Mouse (Mus musculus) midbrain, embryonic 14.5 days (tissue): ENCODE results near the gene Pcmt1. TPM values are rescaled to one million over a fixed set of nuclear protein-coding genes. Genes with fewer than 3 reads are reported as not detected.

Experiments used
- ATAC-seq: fragments of 200-750 bp; cut with Nextera tagmentation; 2 replicates; pipeline ENCODE4 v1.8.0; 2017; ENCODE audit warnings: moderate number of reproducible peaks, moderate library complexity; ENCODE audit not compliant: low FRiP score, low TSS enrichment
- DNase-seq: peaks from one replicate; pipeline ENCODE4 v3.0.0-alpha.2; 2015
- H3K27ac ChIP-seq: fragments of 300-500 bp; sonication (generic); replicated peaks from 2 replicates; pipeline ENCODE4 v1.5.1; 2014; ENCODE audit warnings: mild to moderate bottlenecking, low read depth, low read length, moderate library complexity
- H3K27me3 ChIP-seq: fragments of 300-500 bp; sonication (generic); 2 replicates; pipeline ENCODE4 v1.6.1; 2014; ENCODE audit warnings: low read length, control low read depth, mixed read lengths; ENCODE audit not compliant: control insufficient read depth, insufficient read depth
- H3K36me3 ChIP-seq: fragments of 300-500 bp; sonication (generic); 2 replicates; pipeline ENCODE4 v1.6.1; 2014; ENCODE audit warnings: low read length, control low read depth; ENCODE audit not compliant: control insufficient read depth, insufficient read depth
- H3K4me1 ChIP-seq: fragments of 300-500 bp; sonication (generic); 2 replicates; pipeline ENCODE4 v1.6.1; 2014; ENCODE audit warnings: mild to moderate bottlenecking, antibody characterized with exemption, low read length, control low read depth; ENCODE audit not compliant: control insufficient read depth, insufficient read depth
- H3K4me2 ChIP-seq: fragments of 300-500 bp; sonication (generic); 2 replicates; pipeline ENCODE4 v1.6.1; 2014; ENCODE audit warnings: mild to moderate bottlenecking, low read length, moderate library complexity
- H3K4me3 ChIP-seq: fragments of 300-500 bp; sonication (generic); replicated peaks from 2 replicates; pipeline ENCODE4 v1.5.1; 2014; ENCODE audit warnings: low read depth, low read length
- H3K9ac ChIP-seq: fragments of 300-500 bp; sonication (generic); replicated peaks from 2 replicates; pipeline ENCODE4 v1.6.1; 2014; ENCODE audit warnings: mild to moderate bottlenecking, low read length, moderate library complexity
- H3K9me3 ChIP-seq: fragments of 300-500 bp; sonication (generic); 2 replicates; pipeline ENCODE4 v1.6.1; 2016; ENCODE audit warnings: low read length, control low read depth, mixed read lengths; ENCODE audit not compliant: control insufficient read depth
- WGBS: fragments of 180-500 bp; shearing (Covaris S2); extraction: QIAGEN DNeasy Blood & Tissue Kit; methylation state at CpG from one replicate; pipeline ENCODE4 v1.1.7; 2014; 5-methylcytosine and 5-hydroxymethylcytosine counted together
- polyA plus RNA-seq: library from polyadenylated mRNA; unstranded; fragments of >200 nt; fragmentation: Nextera tagmentation; extraction: Ambion mirVana; gene quantifications from 2 replicates; pipeline ENCODE4 v1.2.1, GENCODE M21; 2014

Pcmt1 gene
- polyA plus RNA-seq = 156 and 169 TPM in 2 replicates

DNA sequence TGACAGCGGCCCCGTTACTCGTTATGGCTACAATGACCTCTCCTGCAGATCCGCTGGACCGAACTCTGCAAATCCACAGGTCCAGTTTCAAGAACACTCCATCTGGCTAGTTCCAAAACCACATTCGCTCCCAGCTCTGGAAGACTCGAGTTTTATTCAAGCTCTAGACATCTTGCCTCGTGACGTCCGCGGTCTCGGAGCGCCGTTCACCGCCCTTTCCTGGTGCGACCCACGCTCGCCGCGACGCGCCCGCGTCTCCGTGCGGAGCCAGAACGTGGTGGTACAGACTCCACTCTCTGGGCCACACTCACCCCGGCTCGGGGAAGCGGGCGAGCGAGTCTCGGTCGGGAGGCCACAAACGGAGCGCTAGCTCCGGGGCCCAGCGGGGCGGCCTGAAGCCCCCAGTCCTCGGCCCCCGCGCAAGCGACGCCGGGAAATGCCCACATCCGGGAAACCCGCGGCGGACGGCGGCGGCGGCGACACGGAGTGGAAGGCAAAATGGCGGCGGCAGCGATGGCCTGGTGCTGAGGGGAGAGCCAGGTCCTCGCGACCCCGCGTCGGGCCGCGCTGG is at the start of gene Pcmt1, which contains the start of gene Lats1:
Gene Pcmt1, minus strand, starts transcription at position 406 of the 571 bp plus-strand sequence.
Gene Lats1, plus strand, starts transcription at position 484 of the 571 bp plus-strand sequence.
- peak within 1 kb of the TSS; percentile 99 for H3K9ac ChIP-seq
- WGBS = under 1% methylated on average over 64 of the region's 65 CpGs
- no peaks in the 10 kb centered on the region for H3K27me3 ChIP-seq
- H3K36me3 ChIP-seq = peaks cover 34% of the 10 kb centered on the region
- peak within 1 kb of the TSS; percentile 95 for H3K4me3 ChIP-seq
- peak; percentile 94 for DNase-seq
- H3K27ac ChIP-seq = peak within 1 kb of the TSS; percentile 97
- H3K9me3 ChIP-seq = no peaks in the 10 kb centered on the region
- peak within 1 kb of the TSS; percentile 87 for H3K4me2 ChIP-seq
- ATAC-seq = peak; percentile 91
- H3K4me1 ChIP-seq = peaks cover 31% of the 10 kb centered on the region

- Histone ChIP-seq H3K9me3 (no peaks in the 10 kb centered on the region), H3K4me3 (peak overlapping the region; percentile 60)
These were observed 46.1 kb upstream of the Pcmt1 start for GRCm38 (mm10) chr10:7727011-7727410.

DNA sequence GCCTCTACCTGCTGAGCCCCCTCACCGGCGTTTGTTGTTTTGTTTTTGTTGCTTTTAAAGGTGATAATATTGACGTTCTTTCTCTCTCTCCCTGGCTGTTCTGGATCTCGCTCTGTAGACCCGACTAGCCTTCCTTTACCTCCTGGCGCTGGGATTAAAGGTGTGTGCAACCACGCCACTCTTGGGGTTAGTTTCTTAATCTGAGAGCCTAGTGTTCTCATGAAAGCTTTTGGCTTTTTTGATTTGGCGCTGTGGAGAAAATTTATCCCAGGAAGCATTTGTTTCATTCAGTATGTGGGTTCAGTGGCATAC is 45.5 kb upstream of the Pcmt1 start:
- 0% methylated on average over 8 of the region's 8 CpGs for WGBS

More at GRCm38 (mm10) chr10:7727011-7727410, 46.1 kb upstream of the Pcmt1 start:
- 43% methylated on average over 3 of the region's 3 CpGs for WGBS
- Histone ChIP-seq H3K4me2 (peak overlapping the region; percentile 76), H3K4me1 (no peaks in the 10 kb centered on the region; the same call in 1 of the 2 replicates), H3K27ac (no peak overlapping the region), H3K27me3 (no peaks in the 10 kb centered on the region), H3K36me3 (no peaks in the 10 kb centered on the region), H3K9ac (no peak overlapping the region; the same call in 1 of the 2 replicates)
- ATAC-seq (no peak), DNase-seq (no peak)

DNA sequence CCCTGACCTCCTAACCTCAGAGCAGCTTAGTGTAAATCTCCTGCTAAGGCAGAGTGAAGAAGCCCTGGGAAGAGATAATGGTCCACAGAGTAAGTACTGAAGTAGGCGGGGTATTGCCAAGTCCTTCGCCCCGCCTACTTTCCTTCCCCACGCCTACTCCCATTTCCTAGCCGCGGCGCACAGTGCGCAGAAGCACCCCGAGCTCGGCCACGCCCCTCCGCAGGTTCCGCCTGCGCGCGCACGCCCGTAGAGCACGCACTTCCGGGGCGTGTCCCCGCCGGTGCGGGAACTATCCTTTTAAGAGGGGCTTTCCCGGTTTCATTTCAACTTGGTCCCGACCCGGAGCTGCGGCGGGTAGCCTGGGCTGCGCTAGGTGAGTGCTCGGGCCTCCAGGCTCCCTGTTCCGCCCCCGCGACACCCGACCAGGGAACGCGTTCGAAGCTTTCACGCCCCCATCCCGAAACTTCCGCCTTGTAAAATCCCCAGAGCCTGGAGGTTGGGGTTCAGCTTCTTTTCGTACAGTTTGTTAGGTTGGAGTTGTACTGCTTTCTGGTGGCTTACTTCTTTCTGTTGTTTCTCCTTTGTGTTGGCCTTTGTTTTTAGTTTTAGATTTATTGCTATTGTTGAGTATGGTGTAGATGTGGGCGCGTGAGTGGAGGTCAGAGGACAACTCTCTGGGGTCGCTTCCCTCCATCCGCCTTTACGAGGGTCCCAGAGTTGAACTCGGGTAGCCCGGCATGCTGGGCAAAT is 45.0 kb upstream of the Pcmt1 start, which contains the start of gene Katna1:
Gene Katna1, plus strand, starts transcription at position 250 of the 750 bp plus-strand sequence.
- Histone ChIP-seq H3K36me3 (no peaks in the 10 kb centered on the region), H3K27me3 (no peaks in the 10 kb centered on the region), H3K4me1 (no peaks in the 10 kb centered on the region; the same call in 1 of the 2 replicates), H3K4me2 (peak within 1 kb of the TSS; percentile 76), H3K9ac (peak within 1 kb of the TSS; percentile 63), H3K27ac (peak within 1 kb of the TSS; percentile 53), H3K4me3 (peak within 1 kb of the TSS; percentile 60), H3K9me3 (no peaks in the 10 kb centered on the region)
- peak; percentile 99 for ATAC-seq
- WGBS = under 1% methylated on average over 49 of the region's 49 CpGs
- DNase-seq = peak; percentile 97

More for the DNA sequence above, 45.5 kb upstream of the Pcmt1 start:
- Histone ChIP-seq H3K4me1 (no peaks in the 10 kb centered on the region; the same call in 1 of the 2 replicates), H3K4me3 (peak overlapping the region; percentile 60), H3K9me3 (no peaks in the 10 kb centered on the region), H3K9ac (peak overlapping the region; percentile 63), H3K27ac (no peak overlapping the region), H3K4me2 (peak overlapping the region; percentile 76), H3K27me3 (no peaks in the 10 kb centered on the region), H3K36me3 (no peaks in the 10 kb centered on the region)
- DNase-seq (no peak), ATAC-seq (no peak)

DNA sequence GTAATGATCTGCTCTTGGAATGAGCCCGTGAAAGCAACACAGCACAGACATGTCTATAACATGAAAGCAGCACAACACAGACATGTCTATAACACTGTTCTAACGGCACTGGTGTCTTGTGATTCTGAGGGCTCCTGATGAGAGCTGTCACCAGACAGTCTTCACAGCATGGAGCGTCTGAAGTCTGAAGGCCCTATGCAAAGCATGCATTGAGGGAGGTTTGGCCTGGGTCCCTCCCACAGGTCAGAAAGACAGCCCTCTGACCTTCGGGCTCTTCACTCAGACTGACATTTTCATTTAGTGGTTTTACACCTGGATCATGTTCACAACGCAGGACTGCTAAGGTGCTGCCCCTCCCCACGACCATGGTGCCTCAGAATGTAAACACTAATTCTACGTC is 34.1 kb upstream of the Pcmt1 start:
- H3K4me1 ChIP-seq = no peaks in the 10 kb centered on the region
- 74% methylated on average over 7 of the region's 7 CpGs for WGBS
- no peak overlapping the region for H3K27ac ChIP-seq
- no peaks in the 10 kb centered on the region for H3K27me3 ChIP-seq
- H3K9me3 ChIP-seq = no peaks in the 10 kb centered on the region
- H3K4me3 ChIP-seq = no peak overlapping the region
- H3K36me3 ChIP-seq = peaks cover 45% of the 10 kb centered on the region
- H3K9ac ChIP-seq = no peak overlapping the region
- H3K4me2 ChIP-seq = no peak overlapping the region
- ATAC-seq (no peak), DNase-seq (no peak)

DNA sequence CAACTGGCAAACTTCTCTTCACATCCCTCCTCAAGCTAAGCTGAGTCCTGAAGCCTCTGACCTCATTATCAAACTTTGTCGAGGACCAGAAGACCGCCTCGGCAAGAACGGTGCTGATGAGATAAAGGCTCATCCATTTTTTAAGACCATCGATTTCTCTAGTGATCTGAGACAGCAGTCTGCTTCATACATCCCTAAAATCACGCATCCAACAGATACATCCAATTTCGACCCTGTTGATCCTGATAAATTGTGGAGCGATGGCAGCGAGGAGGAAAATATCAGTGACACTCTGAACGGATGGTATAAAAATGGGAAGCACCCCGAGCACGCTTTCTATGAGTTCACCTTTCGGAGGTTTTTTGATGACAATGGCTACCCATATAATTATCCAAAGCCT is 31.6 kb upstream of the Pcmt1 start:
- DNase-seq (no peak), ATAC-seq (no peak)
- Histone ChIP-seq H3K4me3 (no peak overlapping the region), H3K27ac (no peak overlapping the region), H3K27me3 (no peaks in the 10 kb centered on the region), H3K4me1 (no peaks in the 10 kb centered on the region), H3K9ac (no peak overlapping the region), H3K36me3 (peaks cover 61% of the 10 kb centered on the region), H3K9me3 (no peaks in the 10 kb centered on the region), H3K4me2 (no peak overlapping the region)
- WGBS = 96% methylated on average over 13 of the region's 13 CpGs

DNA sequence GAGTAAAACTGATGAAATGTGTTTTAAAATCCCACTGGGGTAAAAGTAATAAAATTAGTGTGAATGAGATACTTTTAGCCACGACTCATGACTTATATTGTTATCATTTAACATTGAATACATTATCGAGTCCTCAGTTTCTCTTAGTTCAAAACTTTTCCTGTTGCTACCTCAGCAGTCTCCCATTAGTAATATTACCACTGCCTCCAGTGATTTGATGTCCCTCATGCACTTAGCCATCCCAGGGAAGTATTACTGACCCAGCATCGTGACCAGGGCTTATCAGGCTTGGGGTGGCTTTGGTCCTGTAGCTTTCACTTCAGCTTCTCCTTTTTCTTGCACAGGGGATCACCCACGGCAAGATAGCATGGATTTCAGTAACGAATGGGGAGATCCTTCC is 29.2 kb upstream of the Pcmt1 start:
- no peak overlapping the region for H3K9ac ChIP-seq

DNA sequence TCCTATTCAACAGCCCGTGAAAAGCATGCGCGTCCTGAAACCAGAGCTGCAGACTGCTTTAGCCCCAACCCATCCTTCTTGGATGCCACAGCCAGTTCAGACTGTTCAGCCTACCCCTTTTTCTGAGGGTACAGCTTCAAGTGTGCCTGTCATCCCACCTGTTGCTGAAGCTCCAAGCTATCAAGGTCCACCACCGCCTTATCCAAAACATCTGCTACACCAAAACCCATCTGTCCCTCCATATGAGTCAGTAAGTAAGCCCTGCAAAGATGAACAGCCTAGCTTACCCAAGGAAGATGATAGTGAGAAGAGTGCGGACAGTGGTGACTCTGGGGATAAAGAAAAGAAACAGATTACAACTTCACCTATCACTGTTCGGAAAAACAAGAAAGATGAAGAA is 21.6 kb upstream of the Pcmt1 start:
- Histone ChIP-seq H3K27me3 (no peaks in the 10 kb centered on the region), H3K9ac (no peak overlapping the region), H3K27ac (no peak overlapping the region), H3K36me3 (peaks cover 88% of the 10 kb centered on the region), H3K9me3 (no peaks in the 10 kb centered on the region), H3K4me3 (no peak overlapping the region), H3K4me2 (no peak overlapping the region), H3K4me1 (no peaks in the 10 kb centered on the region)
- 98% methylated on average over 6 of the region's 6 CpGs for WGBS
- DNase-seq (no peak), ATAC-seq (no peak)

More for the DNA sequence above, 29.2 kb upstream of the Pcmt1 start:
- Histone ChIP-seq H3K9me3 (no peaks in the 10 kb centered on the region), H3K4me2 (no peak overlapping the region), H3K4me3 (no peak overlapping the region), H3K36me3 (peaks cover 78% of the 10 kb centered on the region), H3K27ac (no peak overlapping the region), H3K27me3 (no peaks in the 10 kb centered on the region), H3K4me1 (no peaks in the 10 kb centered on the region)
- DNase-seq = no peak
- 88% methylated on average over 5 of the region's 5 CpGs for WGBS
- ATAC-seq = no peak
